Mouse (Mus musculus): ENCODE measurements around the gene Pgap1.

GRCm38 (mm10) chr1:54448833-54449232, 108.7 kb downstream of the Pgap1 start:
- no peak for TF ChIP-seq CTCF (IDR thresholded peaks at IDR 0.05; ENCODE audit: low read depth)
- TF ChIP-seq EP300 (IDR thresholded peaks at IDR 0.05; ENCODE audit: low read depth) = no peak
